In the genomic region with DNA sequence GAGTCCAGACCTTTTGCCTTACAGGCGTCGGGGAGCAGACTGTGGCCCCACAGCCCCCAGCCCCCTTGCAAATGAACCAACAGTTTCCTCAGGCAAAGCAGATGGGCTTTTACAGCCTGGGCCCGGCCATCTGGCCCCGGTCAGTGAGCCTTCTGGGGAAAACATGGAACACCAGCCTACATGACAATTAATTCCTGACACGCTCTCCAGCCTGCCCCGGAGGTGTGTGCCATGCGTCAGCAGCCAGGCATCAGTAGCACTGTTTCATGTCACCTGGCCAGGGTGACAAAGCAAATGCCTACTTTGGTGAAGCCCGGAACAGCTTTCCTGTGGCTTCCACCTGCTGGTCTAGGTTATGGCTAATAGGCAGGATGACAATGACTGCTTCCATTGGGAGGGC, we compare ENCODE assay signal across 15 mouse cellular contexts.
DNase-seq lines count a peak whose midpoint lies in the region; ATAC-seq and TF ChIP-seq lines count a peak whose summit lies in the region.
"Had no signal": no experiment of that assay in that cellular context is flagged by ENCODE, and none has a peak within 500 bp of the region (broad histone marks: within the 10 kb centered on the region; RNA-seq: fewer than 3 reads in every experiment).

No protein-coding gene starts in this region.

- no peaks in the 10 kb centered on the region for H3K36me3 ChIP-seq in midbrain, postnatal 0 days (ENCODE audit: insufficient read depth, low read length)
- no peaks in the 10 kb centered on the region for H3K36me3 ChIP-seq in midbrain, embryonic 15.5 days (replicated peaks)
- no peaks in the 10 kb centered on the region for H3K36me3 ChIP-seq in forebrain, postnatal 0 days (ENCODE audit: insufficient read depth)
- H3K36me3 ChIP-seq in heart, embryonic 11.5 days (ENCODE audit: control insufficient read depth, insufficient read depth, low read length) = no peaks in the 10 kb centered on the region
- H3K36me3 ChIP-seq: embryonic facial prominence, embryonic 12.5 days; heart, embryonic 15.5 days; limb, embryonic 13.5 days; lung, embryonic 15.5 days had no signal

- H3K27ac ChIP-seq in midbrain, postnatal 0 days (ENCODE audit: low read depth, low read length) = no peak overlapping the region
- H3K27ac ChIP-seq in midbrain, embryonic 15.5 days = no peak overlapping the region
- H3K27ac ChIP-seq in forebrain, postnatal 0 days (ENCODE audit: low read depth, low read length) = no peak overlapping the region
- no peak overlapping the region for H3K27ac ChIP-seq in left cerebral cortex, adult 2 months
- no peak overlapping the region for H3K27ac ChIP-seq in heart, embryonic 11.5 days (ENCODE audit: low read depth, low read length)
- H3K27ac ChIP-seq: embryonic facial prominence, embryonic 12.5 days; gastrocnemius, adult 2 months; heart, embryonic 15.5 days; kidney, postnatal 0 days; limb, embryonic 13.5 days; lung, embryonic 15.5 days had no signal

- no peak for TF ChIP-seq CTCF in midbrain, postnatal 0 days (IDR thresholded peaks at IDR 0.05)
- no peak for TF ChIP-seq CTCF in forebrain, postnatal 0 days (IDR thresholded peaks at IDR 0.05; ENCODE audit: low read depth)
- no peak for TF ChIP-seq CTCF in left cerebral cortex, adult 2 months (IDR thresholded peaks at IDR 0.05)

- no peaks in the 10 kb centered on the region for H3K27me3 ChIP-seq in midbrain, postnatal 0 days (ENCODE audit: insufficient read depth, low read length)
- no peaks in the 10 kb centered on the region for H3K27me3 ChIP-seq in midbrain, embryonic 15.5 days (replicated peaks)
- no peaks in the 10 kb centered on the region for H3K27me3 ChIP-seq in forebrain, postnatal 0 days (ENCODE audit: insufficient read depth, low read length)
- H3K27me3 ChIP-seq in heart, embryonic 11.5 days (ENCODE audit: control insufficient read depth, insufficient read depth, low read length) = 0 out of 2 replicates have a peak, but pooled peaks cover 2% of the 10 kb centered on the region
- H3K27me3 ChIP-seq: embryonic facial prominence, embryonic 12.5 days; heart, embryonic 15.5 days; limb, embryonic 13.5 days; lung, embryonic 15.5 days had no signal

- H3K4me1 ChIP-seq in midbrain, postnatal 0 days (ENCODE audit: insufficient read depth, low read length) = no peaks in the 10 kb centered on the region
- peaks cover 19% of the 10 kb centered on the region; the same call in 1 of the 2 replicates for H3K4me1 ChIP-seq in midbrain, embryonic 15.5 days
- H3K4me1 ChIP-seq in forebrain, postnatal 0 days (ENCODE audit: insufficient read depth) = 0 out of 2 replicates have a peak, but pooled peaks cover 4% of the 10 kb centered on the region
- no peaks in the 10 kb centered on the region for H3K4me1 ChIP-seq in heart, embryonic 11.5 days (ENCODE audit: control insufficient read depth, insufficient read depth, low read length)
- H3K4me1 ChIP-seq: embryonic facial prominence, embryonic 12.5 days; heart, embryonic 15.5 days; lung, embryonic 15.5 days had no signal

- ATAC-seq in midbrain, postnatal 0 days (ENCODE audit: low FRiP score) = no peak
- no peak for ATAC-seq in midbrain, embryonic 15.5 days (replicated peaks)
- 0 out of 2 replicates have a peak, but pooled peaks have one; percentile 14 for ATAC-seq in forebrain, postnatal 0 days
- ATAC-seq in heart, embryonic 11.5 days (replicated peaks; ENCODE audit: insufficient number of reproducible peaks, low FRiP score, low TSS enrichment) = no peak

- H3K9me3 ChIP-seq in midbrain, postnatal 0 days (ENCODE audit: low read length) = no peaks in the 10 kb centered on the region
- H3K9me3 ChIP-seq in midbrain, embryonic 15.5 days = no peaks in the 10 kb centered on the region
- no peaks in the 10 kb centered on the region for H3K9me3 ChIP-seq in forebrain, postnatal 0 days (ENCODE audit: low read length)
- H3K9me3 ChIP-seq in heart, embryonic 11.5 days (replicated peaks; ENCODE audit: control insufficient read depth, low read length) = no peaks in the 10 kb centered on the region
- H3K9me3 ChIP-seq: embryonic facial prominence, embryonic 12.5 days; heart, embryonic 15.5 days; limb, embryonic 13.5 days; lung, embryonic 15.5 days had no signal

- no peak overlapping the region for H3K4me3 ChIP-seq in midbrain, postnatal 0 days (ENCODE audit: low read depth, low read length)
- H3K4me3 ChIP-seq in midbrain, embryonic 15.5 days = no peak overlapping the region
- no peak overlapping the region for H3K4me3 ChIP-seq in forebrain, postnatal 0 days (ENCODE audit: low read depth, low read length)
- no peak overlapping the region for H3K4me3 ChIP-seq in left cerebral cortex, adult 2 months
- no peak overlapping the region for H3K4me3 ChIP-seq in heart, embryonic 11.5 days (ENCODE audit: low read depth, low read length)
- H3K4me3 ChIP-seq: embryonic facial prominence, embryonic 12.5 days; gastrocnemius, adult 2 months; heart, embryonic 15.5 days; limb, embryonic 13.5 days; lung, embryonic 15.5 days had no signal

- H3K9ac ChIP-seq in midbrain, postnatal 0 days (replicated peaks; ENCODE audit: low read length, poor library complexity, severe bottlenecking) = no peak overlapping the region
- no peak overlapping the region for H3K9ac ChIP-seq in midbrain, embryonic 15.5 days
- H3K9ac ChIP-seq in forebrain, postnatal 0 days = no peak overlapping the region
- no peak overlapping the region for H3K9ac ChIP-seq in heart, embryonic 11.5 days (ENCODE audit: low read depth, low read length)
- H3K9ac ChIP-seq: embryonic facial prominence, embryonic 12.5 days; heart, embryonic 15.5 days; limb, embryonic 13.5 days; lung, embryonic 15.5 days had no signal

- peak; percentile 22 for DNase-seq in embryo, embryonic 11 days
- DNase-seq in embryo, embryonic 10 days (ENCODE audit: low spot score) = no peak
- peak; percentile 54 for DNase-seq in midbrain, postnatal 0 days (ENCODE audit: low spot score)
- peak; percentile 30 for DNase-seq in forebrain, postnatal 0 days
- DNase-seq in heart, adult 18-20 months = no peak
- DNase-seq in left cerebral cortex, adult 2 months (ENCODE audit: extremely low spot score in 1 of 2, low spot score in 2 of 2) = no peak
- DNase-seq: gastrocnemius, adult 2 months; thymus, postnatal 25 days had no signal

- WGBS in midbrain, postnatal 0 days = 62% methylated on average over 8 of the region's 8 CpGs
- 60% methylated on average over 8 of the region's 8 CpGs for WGBS in midbrain, embryonic 15.5 days
- WGBS in forebrain, postnatal 0 days = 51% methylated on average over 8 of the region's 8 CpGs
- 66% methylated on average over 8 of the region's 8 CpGs for WGBS in heart, embryonic 11.5 days (ENCODE audit: insufficient replicate concordance)

- no peak overlapping the region for H3K4me2 ChIP-seq in midbrain, postnatal 0 days (ENCODE audit: low read depth, low read length, poor library complexity, severe bottlenecking)
- no peak overlapping the region for H3K4me2 ChIP-seq in midbrain, embryonic 15.5 days
- H3K4me2 ChIP-seq in forebrain, postnatal 0 days (ENCODE audit: low read depth) = no peak overlapping the region
- no peak overlapping the region for H3K4me2 ChIP-seq in heart, embryonic 11.5 days
- H3K4me2 ChIP-seq: embryonic facial prominence, embryonic 12.5 days; heart, embryonic 15.5 days; limb, embryonic 13.5 days; lung, embryonic 15.5 days had no signal

- intact Hi-C loops in left cerebral cortex, adult 2 months (cut with DNase I) = loop anchor here (5.0 kb wide), 2 partner anchors 148 to 158 kb away; no protein-coding TSS in a partner anchor

Comparison
In these comparisons a context has a peak if more than half of its experiments do, and no peak if none do; other contexts are left out.
1. DNase-seq: peak in embryo, embryonic 11 days (single experiment), midbrain, postnatal 0 days (single experiment) and forebrain, postnatal 0 days (single experiment); none in embryo, embryonic 10 days (single experiment), heart, adult 18-20 months (0 of 2) and left cerebral cortex, adult 2 months (0 of 2).